Mouse (Mus musculus) gastrocnemius, postnatal 4 days (tissue): Measurements from ENCODE around the gene Mapk10. TPM values are rescaled to one million over a fixed set of nuclear protein-coding genes. Genes with fewer than 3 reads are reported as not detected.

Experiments used
- DNase-seq, 2 experiments: peaks; one replicate each; pipeline ENCODE4 v3.0.0; 2021 to 2022; ENCODE audit warnings: low spot score in 2 of 2, mixed read lengths in 2 of 2
- total RNA-seq, 2 experiments: library from RNA; stranded (reverse); gene quantifications; 2 replicates each; pipeline ENCODE4 v1.2.3; 2021

Gene Mapk10
- total RNA-seq, 2 experiments from 2014 or later, result 0.96 to 1.2 TPM

DNA sequence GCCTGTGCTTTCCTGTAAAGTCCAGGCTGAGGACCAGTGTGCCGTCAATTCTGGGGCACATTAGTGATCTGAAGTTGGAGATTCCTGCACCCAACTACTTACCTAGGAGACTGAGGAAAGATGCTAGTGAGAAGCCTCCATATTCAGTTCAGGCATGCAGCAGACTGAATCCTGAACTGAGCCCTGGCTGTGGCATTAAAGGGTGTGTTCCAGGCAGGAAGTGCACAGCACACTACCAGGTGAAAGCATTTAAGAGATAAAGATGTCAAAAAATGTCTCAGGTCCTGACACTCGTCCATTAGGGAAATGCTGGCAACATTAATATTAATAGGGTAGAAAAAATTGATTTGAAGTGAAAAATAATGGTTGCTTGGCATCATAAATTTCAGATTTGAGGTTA lies 44.4 kb downstream of the Mapk10 start:
- no peak for DNase-seq

DNA sequence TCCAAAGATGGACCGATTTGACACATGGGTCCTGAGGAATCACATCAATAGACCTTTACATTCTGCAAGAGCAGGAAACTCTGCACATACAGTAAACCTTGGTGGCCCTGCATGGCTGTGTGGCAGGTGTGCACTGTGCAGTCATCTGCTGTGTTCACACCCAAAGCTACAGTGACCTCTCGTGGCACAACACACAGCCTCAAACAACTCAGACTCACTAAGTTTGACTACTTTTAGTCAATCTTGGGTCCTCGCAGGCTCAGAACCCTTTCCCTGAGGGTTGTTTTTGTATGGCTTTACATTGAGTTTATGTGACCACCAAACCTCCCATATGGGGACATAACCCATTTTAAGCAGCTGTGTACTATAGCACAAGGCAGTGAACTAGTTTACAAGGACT lies 47.1 kb downstream of the Mapk10 start:
- DNase-seq, result no peak

DNA sequence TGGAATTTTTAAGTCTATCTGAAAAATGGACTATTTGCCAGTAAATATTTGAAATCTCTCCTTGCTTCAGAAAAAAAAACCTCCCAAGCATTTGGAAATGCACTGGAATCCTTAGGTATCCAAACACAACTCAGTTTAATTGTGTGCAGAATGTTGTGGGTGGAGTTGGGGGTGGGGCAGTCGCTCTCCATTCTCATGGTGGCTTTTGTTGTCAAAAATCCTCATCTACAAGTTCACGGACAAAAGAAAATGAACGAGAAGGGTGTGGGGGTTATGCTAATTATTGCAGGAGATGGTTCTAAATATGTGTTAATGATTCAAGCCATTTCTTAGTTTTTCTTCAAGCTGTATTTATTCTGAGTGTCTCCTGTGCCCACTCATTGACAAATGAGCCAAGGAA lies 49.6 kb downstream of the Mapk10 start:
- no peak for DNase-seq

DNA sequence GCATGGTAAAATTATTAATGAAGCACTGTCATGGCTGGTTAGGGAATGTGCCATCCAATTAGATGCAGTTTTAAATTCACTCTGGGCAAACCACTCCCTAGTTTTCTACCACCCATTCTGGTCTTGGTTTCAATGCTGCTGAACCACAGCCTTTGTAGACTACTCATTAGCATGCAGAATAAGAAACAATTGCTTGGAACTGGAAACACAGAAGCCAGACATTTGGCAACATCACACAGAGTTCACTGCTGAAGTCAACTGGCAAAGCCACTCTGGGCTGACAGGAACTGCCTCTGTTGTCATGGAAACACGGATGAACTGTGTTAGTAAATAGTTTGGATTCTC lies 50.0 kb downstream of the Mapk10 start:
- peak in 1 of 2 experiments; percentile 12 for DNase-seq

DNA sequence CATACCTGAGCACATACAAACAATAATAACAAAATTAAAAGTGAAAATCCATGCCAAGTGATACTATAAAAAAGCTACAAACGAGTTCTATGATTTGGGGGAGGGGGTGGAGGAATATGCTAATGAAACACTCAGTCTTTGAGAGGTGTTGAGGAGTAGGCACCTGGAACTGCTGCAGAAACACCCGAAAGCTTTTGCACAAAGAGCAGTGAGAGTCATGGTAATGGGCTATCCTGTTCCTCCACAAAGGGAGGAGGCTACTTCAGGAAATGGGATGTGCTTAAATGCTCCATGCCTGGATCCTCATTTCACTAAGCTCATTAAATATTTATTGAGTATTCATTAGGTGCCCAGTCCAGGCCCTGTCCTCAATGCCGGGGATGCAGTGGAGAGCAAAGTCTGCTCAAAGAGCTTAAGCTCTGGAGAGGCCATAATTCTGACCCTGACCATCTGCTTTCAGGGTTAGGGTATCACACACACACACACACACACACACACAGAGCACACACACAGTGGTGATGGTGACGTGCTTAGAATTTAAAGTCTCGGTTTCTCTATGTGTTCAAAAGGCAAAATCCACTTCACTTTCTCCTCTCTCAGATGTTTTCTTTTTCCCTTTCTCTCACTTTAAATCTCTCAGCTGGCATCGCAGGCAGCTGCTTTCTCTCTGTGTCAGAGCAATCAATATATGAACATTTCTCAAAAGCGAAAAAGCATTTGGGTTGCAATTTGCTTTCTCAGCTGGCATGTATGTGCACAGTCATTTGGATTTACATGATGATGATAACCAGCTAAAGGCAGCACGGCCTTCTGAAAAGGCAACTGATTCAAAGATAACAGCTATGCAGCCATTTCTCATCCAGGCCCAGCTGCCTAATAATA lies 50.6 kb downstream of the Mapk10 start:
- no peak for DNase-seq

DNA sequence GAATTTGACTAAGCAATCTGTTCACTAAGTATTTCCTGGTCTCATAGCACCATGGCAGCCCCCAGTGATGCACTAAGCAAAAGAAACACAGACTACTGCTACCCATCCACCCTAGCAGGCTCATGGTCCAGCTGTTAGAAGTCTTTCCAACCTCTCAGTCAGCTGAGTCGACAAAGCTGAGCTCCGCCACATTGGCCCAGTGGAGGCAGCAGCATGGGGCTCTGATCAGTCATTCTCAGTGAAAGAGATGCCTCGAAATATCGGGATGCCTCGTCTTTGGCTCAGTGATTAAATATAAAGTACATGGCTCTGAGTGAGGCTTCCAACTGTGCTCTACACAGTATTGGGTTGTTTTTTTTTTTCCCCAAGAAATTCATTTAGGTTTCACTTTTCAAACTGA lies 70.2 kb downstream of the Mapk10 start:
- DNase-seq, result no peak

DNA sequence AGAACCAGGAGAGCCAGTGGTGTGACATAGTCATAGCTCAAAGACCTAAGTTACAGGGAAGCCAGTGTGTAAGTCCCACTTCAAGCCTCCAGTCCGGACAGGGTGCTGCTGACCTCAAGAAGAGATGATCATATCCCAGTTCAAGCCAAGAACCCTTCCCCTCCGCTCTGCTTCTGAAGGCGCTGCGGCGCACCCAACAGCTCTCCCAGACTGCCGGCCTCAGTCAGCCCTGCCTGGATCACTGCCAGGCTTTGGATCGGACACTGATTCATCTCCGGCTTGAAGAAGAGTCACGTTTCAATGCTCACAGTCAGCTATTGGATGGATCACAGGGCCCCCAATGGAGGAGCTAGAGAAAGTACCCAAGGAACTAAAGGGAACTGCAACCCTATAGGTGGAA lies 76.3 kb downstream of the Mapk10 start:
- peak in 1 of 2 experiments; percentile 31 for DNase-seq

DNA sequence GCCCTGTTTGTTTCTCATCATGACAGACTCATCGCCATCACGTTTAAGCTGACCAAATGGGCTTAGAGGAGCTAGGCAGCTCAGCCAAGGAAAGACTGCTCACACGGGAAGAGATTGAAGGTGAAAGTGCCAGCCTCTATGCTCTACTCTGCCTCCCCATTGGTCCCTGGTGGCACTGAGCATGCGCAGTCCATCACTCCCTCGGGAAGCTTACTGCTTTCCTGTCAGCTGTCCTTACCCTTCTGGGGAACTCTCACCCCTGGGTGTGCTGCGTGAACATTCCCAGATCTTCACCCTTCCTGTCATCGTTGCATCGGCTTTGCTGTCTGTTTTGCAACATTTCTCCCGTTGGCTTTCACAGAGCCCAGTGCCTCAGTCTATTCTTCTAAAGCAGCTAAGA lies 77.5 kb downstream of the Mapk10 start:
- DNase-seq, result no peak

DNA sequence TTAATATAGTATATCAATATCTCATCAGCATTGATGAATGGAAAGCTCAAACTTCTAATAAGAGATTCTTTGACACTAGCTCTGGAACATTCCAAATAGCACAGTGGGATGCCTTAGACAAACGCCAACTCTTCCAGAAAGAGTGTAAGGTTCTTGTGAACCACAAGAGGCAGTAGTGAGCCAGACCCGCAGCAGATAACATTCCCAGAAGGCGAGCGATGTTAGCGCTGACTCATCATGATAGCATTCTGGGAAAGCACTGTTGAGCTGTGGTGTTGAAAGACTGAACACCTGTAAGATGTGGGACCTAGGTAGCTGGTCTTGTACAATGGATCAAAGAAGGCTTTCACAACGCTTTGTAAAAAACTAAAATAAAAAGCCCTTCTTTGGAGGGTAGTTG lies 78.3 kb downstream of the Mapk10 start:
- DNase-seq, result no peak

DNA sequence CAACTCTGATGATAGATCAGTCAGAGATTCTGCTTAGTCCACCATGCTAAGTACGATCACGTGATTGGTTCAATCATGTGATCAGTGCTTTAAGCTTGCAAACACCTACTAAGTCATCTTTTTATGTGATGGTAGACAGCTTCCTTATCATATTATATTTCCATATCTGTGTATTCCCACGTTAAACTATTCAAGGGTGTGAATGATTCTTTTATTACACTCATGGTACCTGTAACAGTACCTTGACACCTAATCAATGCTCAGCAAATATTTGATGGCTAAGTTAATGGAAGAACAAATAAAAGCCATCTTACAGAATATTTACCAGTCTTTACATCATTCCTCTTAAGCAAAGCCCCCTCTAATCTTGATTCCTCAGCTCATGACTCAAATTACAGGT lies 91.5 kb downstream of the Mapk10 start:
- no peak for DNase-seq

DNA sequence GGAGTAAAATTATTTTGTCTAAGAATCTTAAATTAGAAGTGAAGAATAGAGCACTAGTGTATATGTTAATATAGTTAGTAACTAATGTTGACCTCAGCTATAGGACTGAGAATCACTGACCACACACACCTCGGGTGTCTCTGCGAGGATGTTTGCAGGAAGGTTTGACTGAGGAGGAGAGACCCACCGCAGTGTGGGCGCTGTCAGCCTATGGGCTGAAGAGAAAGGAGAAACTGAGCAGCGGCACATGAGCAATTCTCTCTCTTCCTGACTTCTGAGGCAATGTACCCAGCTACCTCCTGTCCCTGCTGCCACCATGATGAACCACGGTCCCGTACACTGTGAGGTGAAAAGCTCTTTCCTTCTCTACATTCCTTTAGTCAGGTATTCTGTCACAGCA lies 95.6 kb downstream of the Mapk10 start:
- DNase-seq, result no peak

DNA sequence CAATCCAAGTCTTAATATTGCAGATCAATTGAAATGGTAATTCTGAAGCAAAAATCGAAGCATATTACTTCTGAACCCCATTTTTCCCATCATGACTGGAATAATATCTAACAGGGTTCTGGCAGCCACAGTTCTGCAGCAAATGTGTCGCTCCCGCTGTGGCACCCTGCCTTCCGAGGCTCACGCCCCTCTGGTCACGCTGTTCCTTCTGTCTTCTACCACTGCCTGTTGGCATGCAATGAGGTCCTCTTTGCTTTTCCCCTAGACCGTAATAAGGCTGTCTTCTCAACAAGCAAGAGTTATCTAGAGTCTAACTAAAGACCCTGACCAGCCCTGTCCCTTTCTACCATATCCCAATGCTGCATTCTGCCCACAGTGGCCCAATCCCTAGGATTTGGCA lies 98.7 kb downstream of the Mapk10 start:
- DNase-seq, result no peak

DNA sequence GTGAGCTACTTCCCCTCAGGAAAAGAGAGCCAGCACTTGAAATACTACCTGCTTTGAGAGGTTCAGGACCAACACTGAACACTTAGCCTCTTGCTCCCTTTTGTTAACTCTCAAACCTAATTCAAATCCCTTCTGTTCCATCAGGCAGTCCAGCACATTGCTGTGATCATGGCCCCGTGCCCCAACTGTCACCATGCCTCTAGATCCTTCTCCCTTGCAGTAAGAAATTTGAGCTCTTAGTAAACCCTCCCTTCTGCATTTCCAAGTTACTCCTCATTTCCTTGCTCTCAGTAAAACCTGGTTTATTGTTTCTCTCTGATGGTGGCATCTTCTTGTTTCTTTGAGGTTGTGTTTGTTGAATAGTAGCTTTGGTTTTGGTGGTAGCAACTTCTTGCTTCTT lies 101.7 kb downstream of the Mapk10 start:
- no peak for DNase-seq

DNA sequence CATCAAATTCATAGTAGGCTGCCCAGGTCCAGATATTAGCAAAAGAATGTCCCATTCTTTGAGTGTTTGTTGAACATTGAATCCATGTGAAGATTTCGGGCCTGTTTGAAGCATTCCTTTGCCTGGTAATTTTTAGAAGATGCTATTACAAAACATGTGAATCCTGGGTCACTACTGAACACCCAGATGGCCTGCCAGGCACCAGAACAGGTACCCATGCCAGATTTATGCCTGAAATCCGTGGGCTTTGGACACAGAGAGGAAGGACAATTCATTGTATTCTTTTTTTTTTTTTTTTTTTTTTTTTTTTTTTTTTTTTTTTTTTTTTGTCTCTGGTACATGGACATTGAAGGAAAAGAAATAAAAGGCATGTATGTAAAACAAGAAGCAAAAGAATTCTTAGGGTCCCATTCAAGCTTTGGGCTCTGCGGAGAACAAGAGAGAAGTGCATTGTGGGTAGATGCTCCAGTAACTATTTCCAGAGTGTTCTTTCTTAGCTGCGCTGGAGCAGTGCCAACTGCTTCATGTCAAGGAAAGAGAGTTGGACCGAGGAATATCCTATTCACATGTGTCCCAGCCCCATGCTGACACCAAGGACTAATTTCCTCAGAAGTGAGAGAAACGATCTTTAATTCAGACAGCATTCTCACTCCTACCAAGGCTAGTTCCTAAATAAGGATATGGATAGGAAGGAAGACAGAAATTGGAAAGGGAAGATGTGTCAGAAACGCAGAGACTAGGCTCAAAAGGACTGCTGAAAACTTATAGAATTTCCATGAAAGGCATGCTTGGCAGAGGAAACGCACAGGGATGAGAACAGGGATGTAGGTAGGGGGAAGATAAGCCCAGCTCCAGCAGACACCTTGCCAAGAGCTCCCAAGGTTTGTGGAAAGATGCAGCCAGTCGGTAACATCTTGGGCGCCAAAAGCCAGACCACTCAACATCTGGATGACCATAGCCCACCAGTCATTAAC lies 105.4 kb downstream of the Mapk10 start:
- no peak for DNase-seq

DNA sequence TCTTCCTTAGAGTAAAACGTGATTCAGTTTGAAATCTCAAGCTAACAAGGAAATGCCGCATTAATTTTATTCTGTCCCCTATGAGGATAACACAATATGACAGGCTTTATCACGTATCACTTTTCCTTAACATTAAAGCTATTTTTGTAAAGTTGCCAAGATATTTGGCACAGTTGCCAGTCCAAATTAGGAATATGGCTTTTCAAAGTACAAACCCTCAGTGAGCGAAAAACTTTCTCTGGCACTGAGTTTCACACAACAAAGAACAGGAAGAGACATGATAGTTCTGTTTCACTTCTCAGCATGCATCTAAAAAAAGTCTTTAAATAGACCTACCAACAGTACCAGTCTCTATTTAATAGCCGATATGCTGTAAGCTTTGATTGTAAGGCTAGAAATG lies 107.1 kb downstream of the Mapk10 start:
- no peak for DNase-seq

DNA sequence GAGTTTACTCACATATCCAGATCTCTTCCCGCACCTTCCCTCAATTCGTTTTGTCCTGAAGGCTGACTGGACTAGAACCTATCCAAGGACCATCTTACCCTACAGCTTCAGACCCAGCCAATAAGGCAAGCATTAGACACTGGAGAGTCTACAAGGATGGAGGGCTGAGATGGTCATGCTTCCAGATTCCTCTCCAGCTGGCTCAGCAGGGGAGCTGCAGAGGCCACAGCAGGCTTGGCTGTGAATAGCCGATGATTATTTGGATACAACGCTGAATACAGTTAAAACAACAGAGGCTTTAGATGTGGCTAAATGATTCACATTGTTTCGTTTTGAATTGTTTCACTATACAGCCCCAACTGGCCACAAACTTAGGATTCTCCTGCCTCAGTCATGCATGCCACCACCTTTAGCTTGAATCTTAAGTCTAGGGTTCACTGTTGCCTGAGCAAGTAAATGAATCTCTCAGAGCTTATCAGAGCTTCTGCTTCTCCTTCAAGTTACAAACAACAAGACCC lies 108.2 kb downstream of the Mapk10 start:
- DNase-seq, result no peak

DNA sequence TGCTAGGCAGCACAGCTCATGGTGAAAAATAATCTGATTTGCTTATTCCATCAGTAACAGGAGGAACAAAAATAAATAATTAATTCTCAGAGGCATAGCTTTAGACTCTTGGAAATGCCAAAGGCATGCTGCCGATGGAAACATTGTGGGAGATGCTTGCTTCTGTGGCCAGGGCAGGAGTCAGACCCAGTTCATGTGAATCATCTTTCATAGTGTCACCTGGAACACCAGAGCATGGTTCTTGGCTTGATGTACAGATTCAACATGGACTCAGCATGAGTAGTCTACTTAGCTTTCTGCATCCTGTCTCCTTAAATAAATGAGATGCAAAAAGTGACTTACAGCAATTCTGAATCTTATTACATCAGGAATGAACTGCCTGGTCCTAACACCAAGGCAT lies 109.0 kb downstream of the Mapk10 start:
- no peak for DNase-seq

DNA sequence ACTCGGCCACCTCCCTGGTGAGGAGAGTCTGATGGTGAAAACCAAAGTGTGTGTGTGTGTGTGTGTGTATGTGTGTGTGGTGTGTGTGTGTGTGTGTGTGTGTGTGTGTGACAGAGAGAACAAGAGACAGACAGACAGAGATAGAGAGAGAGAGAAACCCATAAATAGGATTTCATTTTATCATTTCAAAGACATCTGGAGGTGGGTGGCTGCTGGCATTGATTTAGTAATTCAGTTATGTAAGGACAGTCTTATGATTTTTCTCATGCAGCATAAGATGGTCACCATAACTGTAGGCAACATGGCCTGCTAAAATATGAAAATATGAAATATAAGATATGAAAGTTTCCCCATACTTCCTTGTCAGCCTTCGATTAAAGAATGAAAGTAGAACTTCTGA lies 117.0 kb downstream of the Mapk10 start:
- no peak for DNase-seq

DNA sequence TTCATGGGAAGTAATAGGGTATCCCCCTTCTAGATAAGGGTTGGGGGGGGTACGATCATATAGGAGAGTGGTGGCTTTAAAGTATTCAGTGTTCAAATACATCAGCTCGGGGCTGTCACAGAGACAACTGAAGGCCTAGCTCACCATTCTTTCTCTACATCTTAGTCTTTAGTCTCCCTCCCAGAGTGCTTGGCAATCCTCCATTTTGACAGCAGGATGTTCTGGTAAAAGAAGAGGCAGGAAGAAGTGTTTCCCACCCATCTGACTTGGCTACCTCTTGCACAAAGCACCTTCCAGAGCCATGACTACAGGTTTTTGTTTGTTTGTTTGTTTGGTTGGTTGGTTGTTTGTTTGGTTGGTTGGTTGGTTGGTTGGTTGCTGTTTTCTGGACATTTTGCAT lies 125.3 kb downstream of the Mapk10 start:
- no peak for DNase-seq

DNA sequence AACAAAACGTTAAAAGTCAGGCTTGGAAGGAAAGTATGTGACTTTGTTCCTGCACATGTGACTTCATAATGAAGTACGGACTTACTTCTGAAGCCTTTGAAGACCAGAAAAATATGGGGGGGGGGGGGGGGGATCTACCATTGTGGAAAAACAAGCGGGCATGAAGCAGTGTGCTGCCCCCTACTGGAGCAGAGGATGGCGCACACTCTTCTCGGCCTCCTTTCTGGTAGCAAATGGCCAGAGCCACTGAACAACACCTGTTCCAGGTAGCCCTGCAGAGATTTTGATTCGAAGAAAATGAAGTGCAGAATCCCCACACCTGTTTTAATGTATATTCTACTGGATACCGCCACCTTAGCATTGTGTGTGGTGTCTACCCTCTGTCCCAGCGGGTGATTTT lies 135.7 kb downstream of the Mapk10 start:
- DNase-seq, result no peak

DNA sequence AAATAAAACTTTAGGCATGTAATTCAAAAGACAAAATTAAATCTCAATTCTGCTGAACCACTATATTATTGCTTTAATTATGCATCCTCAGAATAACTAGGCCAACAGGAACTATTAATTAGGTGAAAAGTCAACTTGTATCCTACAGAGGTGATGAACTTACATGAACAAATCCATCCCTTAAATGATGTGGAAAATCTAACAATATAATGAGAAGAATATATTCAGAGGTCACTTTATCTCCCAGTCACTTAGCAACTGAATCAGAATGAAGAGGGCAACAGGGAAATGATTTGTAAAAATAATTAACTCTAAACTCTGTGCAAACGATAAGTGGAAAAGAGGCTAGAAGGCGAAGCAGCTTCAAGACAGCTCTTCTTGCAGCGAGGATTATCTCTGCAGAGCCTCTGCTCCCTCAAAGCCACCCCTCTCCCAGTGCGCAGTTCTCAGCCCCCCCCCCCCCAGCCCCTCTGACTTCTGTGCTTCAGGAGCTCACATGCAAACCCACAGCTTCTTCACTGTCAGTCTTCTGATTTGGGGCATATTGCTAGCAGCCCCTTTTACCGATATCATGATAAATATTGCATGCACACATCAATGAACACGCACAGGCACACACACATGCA lies 138.8 kb downstream of the Mapk10 start:
- DNase-seq, result no peak
